Mouse (Mus musculus) T-cell, adult 2 months (primary cell): ENCODE measurements around the gene Esyt1.
A peak's percentile ranks its signal among the peaks of the same experiment; 100 is the strongest.
"Not testable (repeated sequence)": the region's sequence is repeated elsewhere in the genome, so short reads cannot be mapped to it uniquely, and the experiment has no call there.

ENCODE experiments used
- DNase-seq: peaks from one replicate; pipeline ENCODE4 v3.0.0; 2022; ENCODE audit warnings: low spot score

Esyt1 gene

DNA sequence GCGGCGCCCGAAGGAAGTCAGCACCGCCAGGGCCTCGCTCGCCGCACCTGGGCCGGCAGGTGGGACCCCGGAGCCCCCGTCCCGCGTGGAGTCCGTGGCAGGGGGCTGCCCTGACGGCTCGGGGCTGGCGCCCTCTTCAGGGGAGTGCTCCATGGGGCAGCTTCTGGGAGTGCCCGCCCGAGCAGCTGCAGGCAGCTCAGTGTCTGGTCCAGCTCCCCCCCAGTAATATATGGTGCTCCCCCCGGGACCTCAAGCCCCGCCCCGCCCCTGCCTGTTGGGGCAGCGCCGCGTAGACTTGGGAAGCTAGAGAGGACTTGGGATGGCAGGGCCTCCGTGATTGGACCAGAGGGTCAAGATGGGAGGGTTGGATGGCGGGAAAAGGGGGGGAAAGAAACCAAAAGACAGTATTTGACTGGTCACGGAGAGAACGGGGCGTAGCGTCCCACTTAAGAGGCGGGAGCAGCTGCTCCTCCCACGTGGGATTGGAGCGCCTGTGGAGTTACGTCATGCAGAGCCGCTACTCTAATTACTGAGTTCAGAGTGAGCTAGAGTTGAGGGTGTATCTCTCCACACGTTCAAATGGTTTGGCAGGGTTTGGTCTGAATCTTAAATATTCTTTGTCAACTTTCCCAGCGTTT, at the start of gene Esyt1:
Esyt1 (minus strand) TSS at position 201 of the 638 bp plus-strand sequence.
- DNase-seq = peak; percentile 96

DNA sequence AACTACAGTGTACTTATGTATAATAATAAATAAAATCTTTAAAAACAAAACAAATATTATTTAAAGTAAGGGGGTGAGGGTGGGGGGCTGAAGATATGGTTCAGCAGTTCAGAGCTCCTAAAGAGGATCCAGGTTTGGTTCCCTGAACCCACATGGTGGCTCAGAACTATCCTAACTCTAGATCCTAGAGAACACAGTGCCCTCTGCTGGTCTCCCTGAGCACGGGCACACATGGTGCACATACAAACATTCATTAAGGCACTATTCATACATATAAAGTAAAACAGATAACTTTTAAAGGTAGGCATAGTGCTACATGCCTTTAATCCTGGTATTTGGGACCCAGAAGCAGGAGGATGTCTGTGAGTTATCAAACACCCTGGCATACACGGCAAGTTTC, 49.4 kb upstream of the Esyt1 start:
- DNase-seq = no peak

DNA sequence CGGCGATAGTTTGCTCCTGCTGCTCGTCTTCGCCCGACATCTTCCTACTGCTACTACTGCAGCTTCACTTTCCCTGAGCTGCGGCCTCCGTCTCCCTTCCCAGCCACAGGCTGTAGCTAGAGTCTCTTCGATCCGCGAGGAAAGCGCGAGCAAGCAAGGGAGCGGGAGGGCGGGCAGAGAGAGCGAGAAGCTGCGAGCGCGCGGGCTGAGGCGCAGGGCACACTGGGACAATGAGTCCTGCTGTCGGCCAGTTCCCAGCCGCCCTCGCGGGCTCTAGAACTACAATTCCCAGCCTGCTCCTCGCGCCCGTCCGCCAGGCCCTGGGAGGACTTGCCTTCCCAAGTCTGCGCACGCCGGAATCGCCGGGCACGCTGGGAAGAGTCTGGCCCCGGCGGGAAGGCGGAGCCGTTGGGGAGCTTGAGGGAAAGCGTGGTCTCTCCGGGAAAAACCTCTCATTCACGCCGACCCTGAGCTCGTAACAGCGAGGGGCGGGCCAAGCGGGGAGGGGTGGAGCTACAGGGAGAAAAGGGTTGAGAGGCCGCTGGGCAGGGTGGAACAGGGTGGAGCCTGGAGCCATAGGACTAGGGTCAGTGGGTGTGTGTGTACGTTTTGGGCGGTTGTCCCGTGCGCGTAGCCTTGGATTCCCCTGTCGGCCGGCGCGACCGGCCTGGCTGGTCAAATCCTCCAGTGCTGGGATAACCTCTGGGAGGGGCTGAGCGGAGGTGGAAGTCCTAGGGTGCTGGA, 40.3 kb upstream of the Esyt1 start, which contains the start of gene Pa2g4:
Pa2g4 (minus strand) TSS at position 200 of the 744 bp plus-strand sequence.
- peak; percentile 93 for DNase-seq

DNA sequence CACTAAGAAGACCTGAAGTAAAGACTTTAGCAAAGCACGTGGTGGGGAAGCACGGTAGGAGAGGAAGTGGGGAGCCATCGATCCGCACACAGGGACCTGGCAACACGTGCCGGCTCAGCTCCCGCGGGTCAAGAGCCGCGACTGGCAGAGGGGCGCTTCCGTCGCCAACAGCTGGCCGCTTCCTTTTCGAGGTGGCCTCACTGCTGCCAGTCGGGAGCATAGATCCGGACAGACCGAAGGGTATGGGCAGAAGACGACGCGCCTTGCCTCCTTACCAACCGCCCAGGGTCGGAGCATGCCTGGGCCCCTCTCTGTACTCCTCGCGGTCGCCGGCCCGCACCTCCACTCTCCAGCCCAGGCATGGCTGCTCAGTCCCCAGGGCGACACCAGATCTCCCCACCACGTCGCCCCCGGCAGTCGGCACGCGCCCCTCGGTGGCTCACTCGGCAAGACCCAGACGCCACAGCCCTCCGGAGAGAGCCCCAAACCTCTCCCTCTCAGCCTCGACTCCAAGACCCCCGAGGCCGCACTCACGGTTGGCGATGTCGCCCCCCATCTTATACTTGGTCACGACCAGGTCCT, 39.6 kb upstream of the Esyt1 start:
- DNase-seq = no peak

DNA sequence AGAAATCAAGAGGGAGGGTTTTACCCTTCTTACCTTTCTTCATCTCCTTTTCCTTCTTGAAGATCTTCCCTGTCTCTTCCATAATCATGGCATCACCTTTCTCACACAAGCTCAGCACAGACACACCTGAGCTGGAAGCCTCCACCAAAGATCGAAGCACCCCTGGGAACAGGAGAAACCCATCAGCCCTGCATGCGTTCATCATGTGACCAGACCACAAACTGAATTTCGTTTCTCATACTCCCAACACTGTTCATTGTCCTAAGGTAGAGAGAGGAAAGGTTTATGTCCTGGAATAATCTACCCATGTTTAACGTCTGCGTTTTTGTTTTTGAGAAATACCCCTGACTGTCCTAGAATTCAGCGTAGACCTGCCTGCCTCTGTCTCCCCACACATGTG, 37.9 kb upstream of the Esyt1 start:
- DNase-seq = no peak

DNA sequence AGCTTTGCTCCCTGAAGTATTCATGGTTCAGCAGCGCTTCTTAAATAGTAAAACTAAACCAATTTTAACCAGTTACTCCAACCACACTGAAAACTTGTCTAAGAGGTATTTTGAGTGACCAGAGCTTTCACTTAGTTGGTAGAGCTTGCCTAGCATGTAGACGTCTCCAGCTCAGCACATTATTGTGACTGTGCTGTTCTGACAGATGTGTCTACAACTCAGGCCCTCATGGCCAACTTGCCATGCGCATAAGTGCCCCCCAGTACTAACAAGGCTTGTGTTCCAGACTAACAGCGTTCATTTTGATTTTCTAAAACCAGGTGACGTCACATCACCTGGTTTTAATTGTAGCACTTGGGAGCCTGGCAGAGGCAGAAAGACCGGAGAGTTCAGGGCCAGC, 31.3 kb upstream of the Esyt1 start:
- DNase-seq = no peak

DNA sequence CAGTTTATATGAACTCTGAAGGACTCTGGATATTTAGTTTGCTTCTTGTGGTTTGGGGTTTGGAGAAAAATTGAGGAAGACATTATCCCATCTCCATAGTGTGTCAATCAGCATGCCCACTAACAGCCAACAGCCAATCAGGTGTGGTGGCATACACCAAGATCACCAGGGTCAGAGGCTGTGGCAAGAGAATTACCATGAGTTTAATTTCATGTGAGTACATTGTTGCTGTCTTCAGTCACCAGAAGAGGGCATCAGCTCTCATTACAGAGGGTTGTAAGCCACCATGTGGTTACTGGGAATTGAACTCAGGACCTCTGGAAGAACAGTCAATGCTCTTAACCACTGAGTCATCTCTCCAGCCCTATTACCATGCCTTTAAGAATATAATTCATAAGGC, 30.6 kb upstream of the Esyt1 start:
- DNase-seq = no peak

DNA sequence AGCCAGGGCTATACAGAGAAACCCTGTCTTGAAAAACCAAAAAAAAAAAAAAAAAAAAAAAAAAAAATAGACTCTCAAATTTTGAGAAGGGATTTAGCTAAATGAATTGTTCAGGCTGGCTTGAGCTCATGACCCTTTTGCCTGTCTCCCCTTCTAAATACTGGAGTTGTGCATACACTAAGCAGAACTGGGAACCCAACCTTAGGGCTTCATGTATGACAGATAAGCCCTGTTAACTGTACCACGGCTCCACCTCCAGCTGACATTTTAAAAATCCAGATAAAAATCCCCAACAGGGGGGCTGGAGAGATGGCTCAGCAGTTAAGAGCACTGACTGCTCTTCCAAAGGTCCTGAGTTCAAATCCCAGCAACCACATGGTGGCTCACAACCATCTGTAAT, 29.9 kb upstream of the Esyt1 start:
- not testable (repeated sequence) for DNase-seq

DNA sequence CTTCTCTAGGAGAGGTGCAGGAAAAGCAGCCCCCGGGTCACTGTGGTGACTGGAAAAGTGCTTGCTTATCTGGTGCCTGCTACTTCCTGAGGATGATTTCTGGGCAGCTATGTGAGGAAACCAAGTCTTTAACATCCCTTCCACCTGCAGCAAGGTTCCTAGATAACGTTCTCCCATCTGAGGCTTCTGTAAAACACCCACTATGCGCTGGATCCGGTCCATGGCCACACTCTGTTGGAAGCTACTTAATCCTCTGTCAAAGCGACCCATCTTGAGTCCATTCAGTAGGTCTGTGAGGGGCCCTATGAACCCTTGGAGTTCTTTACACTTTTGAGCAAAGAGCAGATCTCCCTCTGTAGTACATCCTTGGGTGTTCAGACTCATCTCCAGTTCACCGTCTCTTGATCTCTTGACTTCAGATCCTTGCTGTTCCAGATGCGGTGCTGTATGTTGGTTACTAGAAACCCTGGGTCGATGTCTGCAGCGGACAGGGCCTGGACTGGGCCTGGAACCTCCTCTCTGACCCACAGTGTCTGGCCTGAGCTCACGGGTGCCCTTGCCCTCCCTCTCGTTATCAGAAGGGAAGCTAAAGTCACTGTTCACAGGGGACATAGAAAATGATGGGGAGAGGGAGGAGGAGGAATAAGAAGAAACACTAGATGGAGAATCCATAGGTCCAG, 24.6 kb upstream of the Esyt1 start:
- not testable (repeated sequence) for DNase-seq

DNA sequence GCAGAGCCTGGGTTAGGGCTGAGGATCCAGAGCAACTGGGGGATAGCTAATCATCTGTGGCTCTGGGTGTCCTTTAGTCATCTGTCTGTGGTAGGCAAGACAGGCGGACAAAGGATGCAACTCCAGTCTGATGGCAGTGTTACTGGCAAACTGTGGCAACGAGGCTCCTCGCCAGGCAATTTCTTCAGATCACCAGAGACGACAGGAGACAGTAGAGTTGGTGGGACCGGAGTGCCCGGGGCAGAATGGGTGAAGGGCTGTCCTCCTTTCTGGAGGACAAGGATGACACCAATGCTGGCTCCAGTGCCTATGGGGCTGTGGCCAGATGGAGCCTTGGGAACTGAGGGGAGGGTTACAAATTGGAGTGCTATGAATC, 24.0 kb upstream of the Esyt1 start:
- DNase-seq = not testable (repeated sequence)

DNA sequence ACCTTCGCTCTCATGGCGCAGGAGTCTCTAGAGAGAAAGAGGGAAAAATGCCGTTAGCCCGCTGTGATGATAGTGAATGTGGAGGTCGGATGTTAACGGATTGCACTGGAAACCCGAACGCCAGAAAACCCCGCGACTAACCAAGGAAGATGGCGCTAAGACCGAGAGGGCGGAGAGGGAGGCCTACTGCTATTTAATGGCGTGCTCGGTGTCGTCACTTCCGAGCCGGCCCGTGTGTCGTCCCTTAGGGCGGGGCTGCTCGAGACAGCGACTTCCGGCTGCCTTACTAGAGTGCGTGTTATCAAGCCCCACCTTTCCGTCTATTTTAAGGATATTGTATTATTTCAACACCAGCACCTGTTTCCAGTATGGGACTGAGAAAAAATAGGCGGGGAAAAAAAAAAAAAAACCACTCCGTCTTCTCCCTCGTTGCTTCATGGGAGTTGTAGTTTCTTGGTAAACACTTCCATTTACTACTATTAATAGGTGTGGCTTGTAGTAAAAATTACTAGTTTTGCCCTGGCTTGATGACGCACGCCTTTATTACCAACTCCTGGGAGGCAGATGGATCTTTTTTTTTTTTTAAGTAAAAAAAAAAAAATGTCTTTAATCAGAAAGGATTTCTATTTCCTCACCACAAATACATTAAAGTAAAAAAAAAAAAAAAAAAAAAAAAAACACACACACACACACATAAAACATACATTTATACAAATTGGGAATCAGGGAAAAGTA, 23.4 kb upstream of the Esyt1 start, which contains the start of gene Rpl41:
Rpl41 (minus strand) TSS at position 359 of the 735 bp plus-strand sequence.
- peak; percentile 96 for DNase-seq

DNA sequence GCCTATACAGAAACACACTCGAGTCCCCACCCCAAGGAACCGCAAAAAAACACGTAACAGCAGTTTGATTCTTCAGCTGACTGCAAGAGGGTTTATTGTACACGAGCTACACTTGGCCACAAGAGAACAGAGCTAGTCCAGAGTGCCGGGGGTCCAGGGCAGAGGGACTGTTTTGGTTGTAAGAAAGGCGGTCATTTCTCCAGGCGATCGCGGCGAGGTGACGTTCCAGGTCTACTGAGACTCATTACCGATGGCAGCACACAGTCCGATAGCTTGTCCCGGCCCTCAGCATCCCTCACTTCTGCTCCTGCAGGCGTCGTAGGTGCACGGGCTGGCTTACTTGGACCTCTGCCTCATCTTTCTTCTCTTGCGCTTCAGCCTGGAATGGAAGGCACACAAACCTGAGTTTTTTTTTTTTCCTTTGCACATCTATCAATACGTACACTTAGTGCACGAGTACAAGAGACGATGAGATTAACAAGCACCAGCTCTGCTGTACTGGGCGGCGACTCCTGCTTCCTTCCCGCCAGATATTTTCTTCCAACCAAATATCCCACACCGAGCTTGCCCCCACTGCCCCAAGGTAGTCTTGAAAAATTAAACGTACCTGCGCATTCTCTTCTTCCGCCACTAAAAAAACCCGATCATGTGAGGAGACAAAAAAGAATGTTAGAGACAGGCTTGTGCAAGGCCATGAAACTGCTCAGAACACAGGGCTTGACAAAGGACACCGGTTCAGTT, 22.6 kb upstream of the Esyt1 start:
- DNase-seq = not testable (repeated sequence)

DNA sequence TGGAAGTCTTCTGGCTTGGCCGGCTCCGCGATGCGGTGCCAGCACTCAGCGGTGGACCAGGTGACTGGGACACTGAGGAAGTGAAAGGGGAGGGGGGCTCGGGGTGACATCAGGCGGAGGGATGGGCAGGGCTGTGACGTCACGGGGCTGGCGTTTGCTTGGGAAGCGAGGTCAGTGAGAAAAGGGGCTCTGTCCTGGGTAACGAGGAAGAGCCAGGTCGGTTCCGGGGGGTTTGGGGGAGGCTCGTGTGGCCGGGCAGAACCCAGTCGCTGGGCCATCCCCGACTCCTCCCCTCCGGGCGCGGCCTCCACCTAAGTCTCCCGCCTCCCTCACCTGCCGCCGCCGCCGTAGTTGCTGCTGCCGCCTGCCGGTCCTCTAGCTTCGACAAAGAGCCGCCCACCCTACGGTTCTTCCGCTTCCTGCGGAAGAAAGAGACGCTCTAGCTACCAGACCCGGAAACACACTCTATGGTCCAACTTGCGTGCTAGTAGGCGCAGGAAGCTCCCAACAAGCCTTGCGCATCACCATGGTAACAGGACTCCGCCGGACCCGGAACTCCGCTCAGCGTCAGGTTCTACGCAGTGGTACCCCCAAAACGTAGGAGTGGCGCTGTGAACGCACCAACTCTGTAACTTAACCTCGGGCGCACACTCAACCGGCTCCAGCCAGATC, 21.8 kb upstream of the Esyt1 start, which contains the start of gene Zc3h10:
Zc3h10 (minus strand) TSS at position 414 of the 672 bp plus-strand sequence.
- peak; percentile 98 for DNase-seq

DNA sequence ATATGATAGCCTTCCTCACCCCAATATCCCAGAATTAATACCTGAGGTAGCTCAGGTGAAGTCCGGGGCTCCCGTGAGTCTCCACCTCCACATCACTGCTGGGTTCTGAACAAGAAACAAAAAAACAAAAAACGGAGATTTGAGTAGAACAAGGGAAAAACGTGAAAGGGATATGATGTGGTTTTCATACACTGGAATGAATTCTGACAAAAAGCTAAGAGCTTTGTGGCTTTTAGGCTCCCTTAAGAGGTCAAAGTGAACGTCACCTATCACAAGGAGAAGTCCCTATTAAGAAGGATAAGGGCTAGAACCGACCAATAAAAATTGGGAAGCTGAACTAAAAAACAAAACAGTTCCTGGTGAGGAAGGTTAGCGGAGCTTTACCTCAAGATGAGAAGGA, 21.1 kb upstream of the Esyt1 start:
- DNase-seq = no peak

DNA sequence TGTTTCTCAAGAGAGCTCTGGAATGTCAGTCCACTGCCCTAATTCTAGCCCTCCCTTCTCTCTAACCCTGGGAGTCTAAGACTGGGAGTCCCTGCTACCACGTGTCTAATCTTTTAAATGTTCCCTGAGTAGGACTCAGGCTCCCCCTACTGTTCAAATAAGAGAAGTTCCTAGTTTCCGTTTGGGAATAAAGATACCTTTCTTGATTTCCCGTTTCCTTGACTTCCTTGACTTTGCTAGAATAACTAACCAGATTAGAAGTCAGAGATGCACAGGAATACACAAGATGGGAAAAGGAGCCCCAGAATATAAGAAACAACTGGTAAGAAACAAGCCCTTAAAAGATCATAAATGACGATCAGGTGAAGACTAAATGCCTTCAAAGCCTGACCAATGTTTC, 20.7 kb upstream of the Esyt1 start:
- no peak for DNase-seq

DNA sequence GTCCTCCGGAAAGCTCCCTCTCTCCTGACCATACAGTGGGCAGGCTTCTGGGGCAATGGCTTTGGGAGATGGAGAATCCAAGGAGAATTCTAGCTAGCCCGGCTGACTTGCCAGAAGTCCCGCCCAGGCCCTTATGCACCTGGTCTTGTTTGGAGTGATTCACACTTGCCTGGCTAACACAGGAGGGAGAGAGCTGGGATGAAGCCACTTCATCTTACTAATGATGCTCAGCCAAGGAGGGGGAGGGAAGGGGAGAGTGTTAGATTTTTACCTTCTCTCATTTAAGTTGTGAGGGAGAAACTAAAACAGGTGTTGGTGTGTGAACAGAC, 19.9 kb upstream of the Esyt1 start:
- no peak for DNase-seq

DNA sequence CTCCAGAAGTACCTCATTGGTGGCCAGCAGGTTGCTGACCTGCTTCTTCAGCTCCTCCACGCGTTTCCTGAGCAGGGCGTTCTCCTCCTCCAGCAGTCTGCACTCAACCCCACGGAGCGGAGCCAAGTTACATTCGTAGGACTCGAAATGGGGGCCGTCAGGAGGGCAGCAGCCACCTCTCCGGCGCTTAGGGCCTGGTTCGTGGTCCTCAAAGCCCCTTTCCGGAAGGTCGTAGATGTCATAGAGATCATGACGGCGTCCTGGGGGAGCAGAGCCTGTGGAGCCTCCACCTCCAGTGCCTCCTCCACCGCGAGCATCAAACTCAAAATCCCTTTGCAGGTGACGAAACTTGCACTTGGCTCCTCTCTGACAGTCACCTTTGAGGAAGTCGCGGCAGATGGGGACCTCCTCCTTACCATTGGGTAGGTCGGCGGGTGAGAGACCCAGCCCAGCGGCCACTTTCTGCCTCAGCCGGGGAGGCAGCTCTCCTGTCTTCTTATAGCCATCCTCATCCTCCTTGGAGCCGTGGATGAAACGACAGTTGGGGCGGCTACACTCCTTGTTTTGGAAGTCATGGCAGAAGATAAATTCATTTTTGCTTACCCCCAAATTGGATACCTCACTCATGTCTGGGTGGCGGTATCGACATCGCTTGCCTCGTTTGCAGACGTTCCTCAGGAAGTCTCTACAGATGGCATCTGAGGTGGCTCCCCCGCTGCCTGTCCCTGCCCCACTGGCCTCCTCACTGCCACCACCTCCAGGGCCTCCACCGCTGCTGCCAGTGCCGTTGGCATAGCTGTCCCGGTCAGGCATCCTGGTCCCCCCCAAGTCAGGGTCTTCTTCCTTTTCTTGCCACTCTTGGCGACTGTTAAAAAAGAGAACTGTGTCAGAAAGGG, 19.3 kb upstream of the Esyt1 start:
- DNase-seq = no peak

DNA sequence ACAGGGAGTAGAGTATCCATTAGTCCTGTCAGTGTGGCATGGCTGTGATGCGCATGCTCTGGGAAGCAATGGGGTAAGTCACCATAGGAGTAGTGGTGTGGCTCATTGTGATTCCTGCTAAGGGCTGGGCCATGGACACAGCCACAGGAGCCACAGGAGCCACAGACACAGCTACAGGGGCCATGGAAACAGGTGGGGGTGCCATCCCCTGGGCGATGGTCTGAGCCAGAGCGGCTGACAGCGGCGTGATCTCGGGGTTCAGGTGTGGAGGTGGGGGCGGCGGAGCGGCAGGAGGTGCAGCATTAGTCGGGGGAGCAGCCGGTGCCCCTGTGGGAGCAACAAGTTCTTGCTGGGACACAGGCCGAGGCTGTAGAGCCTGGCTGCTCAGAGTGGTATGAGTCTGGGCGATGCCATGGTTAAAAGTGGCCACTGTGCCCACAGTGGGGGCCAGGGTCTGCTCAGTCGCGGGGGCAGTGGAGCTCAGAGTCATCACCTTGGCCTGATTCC, 18.5 kb upstream of the Esyt1 start:
- DNase-seq = no peak

DNA sequence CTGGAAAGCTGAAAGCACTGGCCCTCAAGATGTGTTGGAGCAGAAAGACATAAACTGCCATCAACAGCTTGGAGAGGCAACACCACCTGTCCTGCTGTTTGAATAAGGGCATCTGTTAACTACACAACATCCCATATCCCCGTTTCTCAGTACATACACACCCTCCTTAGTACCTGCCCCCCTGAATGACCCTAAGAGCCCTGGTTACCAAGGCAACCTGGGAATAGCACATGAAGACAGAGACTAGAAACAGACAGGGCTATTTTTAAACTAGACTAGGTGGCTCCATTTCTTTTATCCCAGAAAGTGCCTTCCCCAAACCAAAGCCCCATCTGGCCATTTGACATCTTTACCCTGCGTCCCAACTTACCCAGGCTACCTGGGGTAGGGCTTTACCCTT, 17.4 kb upstream of the Esyt1 start:
- no peak for DNase-seq
